Mouse (Mus musculus) lung, embryonic 15.5 days (tissue): ENCODE data around the gene Pigu. TPM values are rescaled to one million over a fixed set of nuclear protein-coding genes. Genes with fewer than 3 reads are reported as not detected.

ENCODE experiments used
- ATAC-seq: fragments of 200-750 bp; cut with Nextera tagmentation; 2 replicates; pipeline ENCODE4 v1.8.0; 2017; ENCODE audit warnings: moderate number of reproducible peaks, borderline replicate concordance; ENCODE audit not compliant: low FRiP score, low TSS enrichment; ENCODE audit errors: extremely low read depth
- H3K27ac ChIP-seq: fragments of 300-500 bp; sonication (generic); 2 replicates; pipeline ENCODE4 v1.5.1; 2015; ENCODE audit warnings: moderate library complexity, mild to moderate bottlenecking, inconsistent platforms
- H3K27me3 ChIP-seq: fragments of 300-500 bp; sonication (generic); 2 replicates; pipeline ENCODE4 v1.6.1; 2015; ENCODE audit warnings: inconsistent platforms
- H3K36me3 ChIP-seq: fragments of 300-500 bp; sonication (generic); 2 replicates; pipeline ENCODE4 v1.6.1; 2015; ENCODE audit warnings: inconsistent platforms
- H3K4me1 ChIP-seq: fragments of 300-500 bp; sonication (generic); 2 replicates; pipeline ENCODE4 v1.6.1; 2015; ENCODE audit warnings: inconsistent platforms
- H3K4me2 ChIP-seq: fragments of 300-500 bp; sonication (generic); 2 replicates; pipeline ENCODE4 v1.6.1; 2015; ENCODE audit warnings: inconsistent platforms, mild to moderate bottlenecking, moderate library complexity
- H3K4me3 ChIP-seq: fragments of 300-500 bp; sonication (generic); 2 replicates; pipeline ENCODE4 v1.5.1; 2015; ENCODE audit warnings: mild to moderate bottlenecking, inconsistent platforms
- H3K9ac ChIP-seq: fragments of 300-500 bp; sonication (generic); 2 replicates; pipeline ENCODE4 v1.6.1; 2015; ENCODE audit warnings: inconsistent platforms
- H3K9me3 ChIP-seq: fragments of 300-500 bp; sonication (generic); 2 replicates; pipeline ENCODE4 v1.6.1; 2016; ENCODE audit warnings: inconsistent platforms
- WGBS: fragments of 180-500 bp; shearing (Covaris S2); methylation state at CpG from one replicate; pipeline ENCODE4 v1.1.7; 2015; 5-methylcytosine and 5-hydroxymethylcytosine counted together
- polyA plus RNA-seq: library from polyadenylated mRNA; unstranded; fragments of >200 nt; fragmentation: Nextera tagmentation; extraction: Ambion mirVana; gene quantifications from 2 replicates; pipeline ENCODE4 v1.2.1, GENCODE M21; 2015

Pigu gene
- polyA plus RNA-seq, 1 experiment from 2014 or later, result 52.2 TPM

DNA sequence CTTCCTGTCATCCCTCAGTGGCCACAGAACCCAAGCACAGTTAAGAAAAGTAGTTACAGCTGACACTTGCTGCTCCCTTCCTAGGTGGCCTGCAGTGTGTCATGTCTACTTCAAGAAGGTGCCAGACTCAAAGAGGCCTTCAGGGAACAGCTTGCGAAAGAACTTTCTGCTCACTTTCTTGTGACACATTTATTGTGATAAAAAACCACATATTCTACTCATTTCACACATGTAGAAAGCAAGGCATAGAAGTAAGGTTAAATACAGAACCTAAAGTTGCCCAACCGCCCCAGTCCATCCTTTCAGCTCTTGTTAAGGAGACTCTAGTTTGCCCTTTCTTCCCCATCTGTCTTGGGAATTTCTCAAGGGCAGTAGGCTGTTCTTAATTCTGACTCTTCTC, 38.6 kb downstream of the Pigu start:
- Histone ChIP-seq H3K9me3 (no peaks in the 10 kb centered on the region), H3K4me2 (no peak overlapping the region), H3K27me3 (no peaks in the 10 kb centered on the region), H3K9ac (no peak overlapping the region), H3K4me3 (no peak overlapping the region), H3K27ac (no peak overlapping the region), H3K36me3 (peaks cover 6% of the 10 kb centered on the region; the same call in 1 of the 2 replicates), H3K4me1 (no peaks in the 10 kb centered on the region)
- no peak for ATAC-seq
- WGBS, result 89% methylated on average over 2 of the region's 2 CpGs

GRCm38 (mm10) chr2:155313671-155314070, 43.6 kb downstream of the Pigu start:
- H3K9me3 ChIP-seq, result no peaks in the 10 kb centered on the region
- 31% methylated on average over 6 of the region's 6 CpGs for WGBS
- H3K27me3 ChIP-seq, result no peaks in the 10 kb centered on the region
- H3K4me3 ChIP-seq, result no peak overlapping the region
- H3K4me1 ChIP-seq, result no peaks in the 10 kb centered on the region
- peaks cover 16% of the 10 kb centered on the region for H3K36me3 ChIP-seq
- no peak overlapping the region for H3K4me2 ChIP-seq
- H3K9ac ChIP-seq, result no peak overlapping the region
- no peak for ATAC-seq
- H3K27ac ChIP-seq, result no peak overlapping the region

GRCm38 (mm10) chr2:155308936-155309592, 48.2 kb downstream of the Pigu start:
- H3K36me3 ChIP-seq, result peaks cover 18% of the 10 kb centered on the region
- WGBS, result 32% methylated on average over 3 of the region's 3 CpGs
- H3K4me3 ChIP-seq, result no peak overlapping the region
- H3K9ac ChIP-seq, result no peak overlapping the region
- H3K9me3 ChIP-seq, result no peaks in the 10 kb centered on the region
- 0 out of 2 replicates have a peak overlapping the region, but pooled peaks have one; percentile 41 for H3K27ac ChIP-seq
- no peaks in the 10 kb centered on the region for H3K27me3 ChIP-seq
- H3K4me1 ChIP-seq, result no peaks in the 10 kb centered on the region
- H3K4me2 ChIP-seq, result no peak overlapping the region
- ATAC-seq, result no peak

GRCm38 (mm10) chr2:155299563-155299962, 57.7 kb downstream of the Pigu start:
- no peak overlapping the region for H3K9ac ChIP-seq
- H3K36me3 ChIP-seq, result peaks cover 32% of the 10 kb centered on the region
- no peak overlapping the region for H3K4me3 ChIP-seq
- no peaks in the 10 kb centered on the region for H3K27me3 ChIP-seq
- no peaks in the 10 kb centered on the region for H3K9me3 ChIP-seq
- H3K4me2 ChIP-seq, result no peak overlapping the region
- 58% methylated on average over 4 of the region's 4 CpGs for WGBS
- no peak for ATAC-seq
- H3K27ac ChIP-seq, result 0 out of 2 replicates have a peak overlapping the region, but pooled peaks have one; percentile 15
- H3K4me1 ChIP-seq, result no peaks in the 10 kb centered on the region

DNA sequence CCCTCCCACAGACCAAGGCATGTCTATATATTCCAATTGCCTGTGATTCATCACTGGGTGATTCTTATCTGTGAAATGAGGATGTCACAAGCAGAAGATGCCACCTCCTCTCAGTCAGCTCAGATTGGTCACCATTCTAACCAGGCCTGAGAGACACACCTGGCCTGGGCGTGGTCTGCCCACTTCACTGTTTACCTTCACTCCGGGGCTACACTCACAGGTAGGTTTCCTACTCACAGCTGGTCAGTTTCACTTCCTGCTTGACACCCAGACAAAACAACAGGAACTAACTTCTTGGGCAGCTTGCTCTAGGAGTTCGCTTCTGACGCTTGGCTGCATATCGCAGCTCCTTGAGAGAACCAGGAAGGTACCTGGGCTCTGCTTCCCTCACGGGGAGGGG, 61.8 kb downstream of the Pigu start:
- no peaks in the 10 kb centered on the region for H3K4me1 ChIP-seq
- no peak overlapping the region for H3K9ac ChIP-seq
- no peak for ATAC-seq
- H3K36me3 ChIP-seq, result peaks cover 46% of the 10 kb centered on the region
- no peaks in the 10 kb centered on the region for H3K27me3 ChIP-seq
- no peak overlapping the region for H3K4me2 ChIP-seq
- WGBS, result 75% methylated on average over 6 of the region's 6 CpGs
- H3K27ac ChIP-seq, result no peak overlapping the region
- H3K4me3 ChIP-seq, result no peak overlapping the region
- no peaks in the 10 kb centered on the region for H3K9me3 ChIP-seq

DNA sequence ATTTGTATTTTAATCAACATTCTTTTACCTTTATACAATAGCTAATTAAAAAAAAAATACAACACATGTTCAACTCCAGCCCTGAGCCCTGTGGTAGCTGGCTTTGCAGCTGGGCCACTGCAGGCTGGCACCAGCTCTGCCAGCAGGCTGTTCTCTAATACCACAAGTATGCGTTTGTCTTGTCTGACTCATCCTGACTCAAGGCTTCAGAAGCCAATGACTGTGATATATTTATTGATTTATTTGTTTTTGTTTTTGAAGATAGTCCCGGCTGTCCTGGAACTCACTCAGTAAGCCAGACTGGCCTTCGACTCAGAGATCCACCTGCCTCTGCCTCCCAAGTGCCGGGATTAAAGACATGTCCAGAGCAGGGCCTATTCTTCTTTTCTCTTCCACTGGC, 63.3 kb downstream of the Pigu start:
- ATAC-seq, result no peak
- Histone ChIP-seq H3K27ac (no peak overlapping the region), H3K27me3 (no peaks in the 10 kb centered on the region), H3K4me1 (no peaks in the 10 kb centered on the region), H3K36me3 (peaks cover 46% of the 10 kb centered on the region), H3K4me3 (no peak overlapping the region), H3K4me2 (no peak overlapping the region), H3K9me3 (no peaks in the 10 kb centered on the region), H3K9ac (no peak overlapping the region)
- 90% methylated on average over 4 of the region's 4 CpGs for WGBS

GRCm38 (mm10) chr2:155293382-155293781, 63.8 kb downstream of the Pigu start:
- Histone ChIP-seq H3K9ac (no peak overlapping the region), H3K9me3 (no peaks in the 10 kb centered on the region), H3K27ac (no peak overlapping the region), H3K4me1 (no peaks in the 10 kb centered on the region), H3K4me3 (no peak overlapping the region), H3K4me2 (no peak overlapping the region), H3K27me3 (no peaks in the 10 kb centered on the region), H3K36me3 (peaks cover 41% of the 10 kb centered on the region)
- WGBS, result 79% methylated on average over 2 of the region's 2 CpGs
- no peak for ATAC-seq

- Histone ChIP-seq H3K9ac (no peak overlapping the region), H3K4me1 (no peaks in the 10 kb centered on the region), H3K36me3 (peaks cover 14% of the 10 kb centered on the region), H3K4me2 (no peak overlapping the region), H3K27me3 (no peaks in the 10 kb centered on the region), H3K9me3 (no peaks in the 10 kb centered on the region), H3K27ac (no peak overlapping the region), H3K4me3 (no peak overlapping the region)
- 85% methylated on average over 8 of the region's 8 CpGs for WGBS
- no peak for ATAC-seq
These were observed 67.2 kb downstream of the Pigu start for GRCm38 (mm10) chr2:155290066-155290465.

GRCm38 (mm10) chr2:155287456-155288250, 69.6 kb downstream of the Pigu start:
- Histone ChIP-seq H3K27me3 (no peaks in the 10 kb centered on the region), H3K4me3 (no peak overlapping the region), H3K9ac (no peak overlapping the region), H3K4me1 (no peaks in the 10 kb centered on the region), H3K4me2 (no peak overlapping the region), H3K36me3 (peaks cover 9% of the 10 kb centered on the region; the same call in 1 of the 2 replicates), H3K27ac (no peak overlapping the region), H3K9me3 (no peaks in the 10 kb centered on the region)
- ATAC-seq, result no peak
- WGBS, result 85% methylated on average over 4 of the region's 4 CpGs

DNA sequence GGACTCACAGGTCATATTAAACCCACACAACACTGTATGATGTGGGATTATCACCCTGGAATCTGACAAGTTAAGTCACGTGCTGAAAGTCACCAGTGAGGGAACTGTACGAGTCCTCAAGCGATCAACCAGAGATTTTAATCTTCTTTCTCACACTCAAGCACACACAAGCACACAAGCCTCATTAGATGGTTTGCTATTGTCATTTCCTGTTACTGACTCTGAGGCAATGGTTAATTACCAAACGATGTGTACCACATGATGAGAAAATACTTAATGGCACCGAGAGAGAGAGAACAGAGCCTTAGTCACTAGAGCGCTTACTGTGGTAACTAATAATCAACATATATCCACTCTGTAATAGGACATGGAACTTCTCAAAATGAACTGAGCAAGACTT, 71.5 kb downstream of the Pigu start:
- ATAC-seq, result no peak
- Histone ChIP-seq H3K4me2 (no peak overlapping the region), H3K4me1 (no peaks in the 10 kb centered on the region), H3K27ac (no peak overlapping the region), H3K4me3 (no peak overlapping the region), H3K9ac (no peak overlapping the region), H3K27me3 (no peaks in the 10 kb centered on the region), H3K36me3 (no peaks in the 10 kb centered on the region; the same call in 1 of the 2 replicates), H3K9me3 (no peaks in the 10 kb centered on the region)
- WGBS, result 84% methylated on average over 6 of the region's 6 CpGs

- WGBS, result 44% methylated on average over 7 of the region's 7 CpGs
- 0 out of 2 replicates have a peak overlapping the region, but pooled peaks have one; percentile 22 for H3K27ac ChIP-seq
- no peaks in the 10 kb centered on the region; the same call in 1 of the 2 replicates for H3K36me3 ChIP-seq
- H3K4me3 ChIP-seq, result no peak overlapping the region
- no peak overlapping the region for H3K4me2 ChIP-seq
- H3K27me3 ChIP-seq, result no peaks in the 10 kb centered on the region
- ATAC-seq, result no peak
- no peaks in the 10 kb centered on the region for H3K9me3 ChIP-seq
- H3K4me1 ChIP-seq, result no peaks in the 10 kb centered on the region
- H3K9ac ChIP-seq, result no peak overlapping the region
These were observed 72.6 kb downstream of the Pigu start for GRCm38 (mm10) chr2:155284647-155285046.

DNA sequence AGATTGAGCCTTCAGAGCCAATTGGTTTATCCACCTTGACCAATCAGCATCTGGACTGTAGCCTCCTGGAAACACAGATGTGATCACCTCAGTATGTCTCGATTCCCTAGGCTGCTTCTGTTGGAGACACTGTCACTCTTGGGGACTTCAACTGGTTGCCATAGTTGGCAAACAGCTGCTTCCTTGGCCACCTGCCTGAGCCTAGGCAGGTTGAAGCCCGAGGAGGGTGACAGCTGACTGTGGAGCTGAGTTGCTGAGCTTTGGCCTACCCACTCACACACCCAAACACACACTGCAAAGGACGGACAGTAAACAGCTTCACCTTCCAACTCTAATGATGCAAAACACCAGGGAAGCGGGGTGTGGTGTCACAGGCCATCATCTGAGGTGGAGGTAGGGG, 73.4 kb downstream of the Pigu start:
- WGBS, result 80% methylated on average over 4 of the region's 4 CpGs
- Histone ChIP-seq H3K4me1 (no peaks in the 10 kb centered on the region), H3K27me3 (no peaks in the 10 kb centered on the region), H3K9ac (no peak overlapping the region), H3K4me3 (no peak overlapping the region), H3K27ac (no peak overlapping the region), H3K4me2 (no peak overlapping the region), H3K36me3 (no peaks in the 10 kb centered on the region; the same call in 1 of the 2 replicates), H3K9me3 (no peaks in the 10 kb centered on the region)
- ATAC-seq, result no peak
